Mouse (Mus musculus): Measurements from ENCODE around the gene Xxylt1. TPM values are rescaled to one million over a fixed set of nuclear protein-coding genes. Genes with fewer than 3 reads are reported as not detected.

Xxylt1 gene
- polyA plus RNA-seq (2015; fragmentation: Nextera tagmentation; extraction: Ambion mirVana) = 8.4 and 9.8 TPM in 2 replicates

DNA sequence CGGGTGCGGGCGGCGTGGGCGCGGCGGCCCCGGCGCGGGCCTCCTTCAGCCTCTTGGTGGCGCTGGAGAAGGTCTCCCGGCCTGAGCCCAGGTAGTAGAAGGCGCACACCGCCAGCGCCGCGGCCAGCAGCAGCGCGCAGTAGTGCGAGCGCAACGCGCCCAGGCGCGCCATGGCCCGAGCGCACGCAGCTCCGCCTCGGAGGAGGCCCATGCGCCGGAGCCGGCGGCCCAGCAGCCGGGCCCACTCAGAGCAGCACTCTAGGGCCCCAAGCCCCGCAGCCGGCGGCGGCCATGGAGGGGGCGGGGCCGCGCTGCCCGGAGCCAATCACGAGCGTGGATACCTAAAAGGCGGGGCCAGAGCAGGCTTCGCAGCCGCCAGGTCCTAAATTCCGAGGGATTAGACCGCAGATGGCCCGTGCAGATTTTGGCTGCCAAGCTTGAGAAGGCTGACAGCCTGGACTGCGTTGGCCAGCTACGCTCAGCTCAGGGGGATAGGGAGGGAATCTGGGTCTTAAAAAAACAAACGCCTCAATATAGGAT, at the start of gene Xxylt1:
Gene Xxylt1, minus strand, starts transcription at position 308 of the 540 bp plus-strand sequence.
- WGBS = under 1% methylated on average over 54 of the region's 54 CpGs

DNA sequence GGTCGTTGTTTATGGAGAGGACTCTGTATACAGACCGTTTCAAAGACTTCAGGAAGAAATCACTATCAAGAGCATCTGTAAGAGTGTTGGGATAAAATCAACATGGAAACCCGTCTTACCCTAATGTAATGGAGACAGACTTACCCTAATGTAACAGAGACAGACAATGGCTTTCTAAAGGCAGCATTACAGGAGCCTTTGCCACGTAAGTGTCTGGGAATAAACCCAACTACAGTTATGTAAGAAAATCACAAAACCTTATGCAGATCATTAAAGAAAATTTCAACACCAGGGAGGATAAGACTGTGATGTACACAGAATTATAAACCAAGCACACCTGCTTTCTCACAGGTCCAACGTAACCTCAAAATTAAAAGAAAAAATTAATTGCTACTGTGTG, 46.9 kb upstream of the Xxylt1 start:
- no peak overlapping the region for H3K9ac ChIP-seq

More for the DNA sequence above, at the start of gene Xxylt1:
- no peaks in the 10 kb centered on the region for H3K27me3 ChIP-seq (replicated peaks)
- peak within 1 kb of the TSS; percentile 85 for H3K4me3 ChIP-seq
- peak within 1 kb of the TSS; percentile 87 for H3K27ac ChIP-seq (replicated peaks)
- H3K9me3 ChIP-seq = no peaks in the 10 kb centered on the region
- peak within 1 kb of the TSS; percentile 99 for H3K4me2 ChIP-seq
- 0 out of 2 replicates have a peak, but pooled peaks cover 2% of the 10 kb centered on the region for H3K36me3 ChIP-seq
- peaks cover 15% of the 10 kb centered on the region for H3K4me1 ChIP-seq
- ATAC-seq (ENCODE audit: extremely low read depth, insufficient number of reproducible peaks, low FRiP score, low TSS enrichment) = peak; percentile 90
- H3K9ac ChIP-seq = peak within 1 kb of the TSS; percentile 91

GRCm38 (mm10) chr16:31124991-31125390, 43.8 kb upstream of the Xxylt1 start:
- Histone ChIP-seq H3K9me3 (no peaks in the 10 kb centered on the region), H3K36me3 (peaks cover 68% of the 10 kb centered on the region), H3K27ac (replicated peaks) (no peak overlapping the region), H3K4me3 (no peak overlapping the region), H3K4me1 (no peaks in the 10 kb centered on the region), H3K27me3 (replicated peaks) (no peaks in the 10 kb centered on the region), H3K9ac (no peak overlapping the region), H3K4me2 (no peak overlapping the region)
- WGBS = 71% methylated on average over 5 of the region's 5 CpGs
- no peak for ATAC-seq (ENCODE audit: extremely low read depth, insufficient number of reproducible peaks, low FRiP score, low TSS enrichment)

More for the DNA sequence above, 46.9 kb upstream of the Xxylt1 start:
- H3K27me3 ChIP-seq (replicated peaks) = no peaks in the 10 kb centered on the region
- 79% methylated on average over 5 of the region's 5 CpGs for WGBS
- no peak overlapping the region for H3K27ac ChIP-seq (replicated peaks)
- no peak overlapping the region for H3K4me3 ChIP-seq
- H3K4me1 ChIP-seq = no peaks in the 10 kb centered on the region
- no peak for ATAC-seq (ENCODE audit: extremely low read depth, insufficient number of reproducible peaks, low FRiP score, low TSS enrichment)
- no peak overlapping the region for H3K4me2 ChIP-seq
- peaks cover 67% of the 10 kb centered on the region for H3K36me3 ChIP-seq
- H3K9me3 ChIP-seq = no peaks in the 10 kb centered on the region

DNA sequence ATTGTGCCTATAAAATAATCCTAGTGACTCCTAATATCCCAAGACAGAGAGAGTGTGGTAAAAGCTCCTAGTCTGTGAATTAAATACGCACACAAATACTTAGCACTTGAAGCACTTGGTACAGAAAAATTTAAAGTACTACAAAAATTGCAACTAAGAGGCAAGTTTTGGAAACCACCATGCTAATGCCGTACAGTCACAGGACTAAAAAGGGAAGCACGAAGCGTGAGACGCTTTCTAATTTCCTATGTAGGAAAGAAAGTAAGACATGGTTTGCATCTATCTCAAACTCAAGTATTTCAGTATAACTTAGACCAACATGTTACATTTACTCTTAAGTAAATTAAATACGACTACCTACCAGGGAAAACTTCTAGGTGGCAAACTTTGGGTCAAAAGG, 40.4 kb upstream of the Xxylt1 start:
- Histone ChIP-seq H3K36me3 (peaks cover 66% of the 10 kb centered on the region), H3K27ac (replicated peaks) (no peak overlapping the region), H3K27me3 (replicated peaks) (no peaks in the 10 kb centered on the region), H3K4me1 (no peaks in the 10 kb centered on the region), H3K4me2 (no peak overlapping the region), H3K4me3 (no peak overlapping the region), H3K9me3 (no peaks in the 10 kb centered on the region), H3K9ac (no peak overlapping the region)
- no peak for ATAC-seq (ENCODE audit: extremely low read depth, insufficient number of reproducible peaks, low FRiP score, low TSS enrichment)
- WGBS = 90% methylated on average over 6 of the region's 6 CpGs

GRCm38 (mm10) chr16:31113596-31113995, 32.4 kb upstream of the Xxylt1 start:
- Histone ChIP-seq H3K4me1 (no peaks in the 10 kb centered on the region), H3K4me2 (no peak overlapping the region), H3K4me3 (no peak overlapping the region), H3K27ac (replicated peaks) (no peak overlapping the region), H3K9me3 (peaks cover 7% of the 10 kb centered on the region), H3K27me3 (replicated peaks) (no peaks in the 10 kb centered on the region), H3K36me3 (peaks cover 72% of the 10 kb centered on the region), H3K9ac (no peak overlapping the region)
- ATAC-seq (ENCODE audit: extremely low read depth, insufficient number of reproducible peaks, low FRiP score, low TSS enrichment) = no peak

DNA sequence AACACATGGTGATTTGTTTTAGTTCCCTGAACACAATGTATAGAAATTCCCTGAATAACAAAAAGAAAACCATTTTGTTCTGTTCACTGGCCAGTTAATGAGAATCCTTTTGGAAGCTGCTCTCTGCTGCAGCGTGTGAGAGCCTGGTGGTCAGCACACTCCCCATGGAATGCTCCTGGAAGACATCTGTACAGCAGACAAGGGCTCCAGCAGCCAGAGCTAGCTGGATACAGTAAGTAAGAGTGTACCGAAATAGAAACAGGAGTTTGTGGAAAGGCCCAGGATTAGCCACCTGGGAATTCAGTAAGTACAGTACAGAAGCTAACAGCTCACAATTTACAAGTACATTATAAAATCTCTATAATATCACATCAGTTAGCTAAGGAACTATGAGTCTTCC, 20.1 kb upstream of the Xxylt1 start:
- ATAC-seq (ENCODE audit: extremely low read depth, insufficient number of reproducible peaks, low FRiP score, low TSS enrichment) = no peak; the same call in 1 of the 2 replicates
- Histone ChIP-seq H3K27me3 (replicated peaks) (no peaks in the 10 kb centered on the region), H3K4me2 (no peak overlapping the region), H3K9me3 (no peaks in the 10 kb centered on the region), H3K9ac (no peak overlapping the region), H3K27ac (replicated peaks) (peak overlapping the region; percentile 56), H3K4me1 (peaks cover 11% of the 10 kb centered on the region), H3K4me3 (no peak overlapping the region), H3K36me3 (peaks cover 55% of the 10 kb centered on the region)
- WGBS = 35% methylated on average over 2 of the region's 2 CpGs

- WGBS = 85% methylated on average over 1 of the region's 1 CpGs
- Histone ChIP-seq H3K4me3 (no peak overlapping the region), H3K4me2 (no peak overlapping the region), H3K4me1 (peaks cover 11% of the 10 kb centered on the region), H3K27me3 (replicated peaks) (no peaks in the 10 kb centered on the region), H3K27ac (replicated peaks) (no peak overlapping the region), H3K9ac (no peak overlapping the region), H3K9me3 (no peaks in the 10 kb centered on the region), H3K36me3 (peaks cover 49% of the 10 kb centered on the region)
- ATAC-seq (ENCODE audit: extremely low read depth, insufficient number of reproducible peaks, low FRiP score, low TSS enrichment) = no peak
Measured at GRCm38 (mm10) chr16:31099906-31100305, 18.7 kb upstream of the Xxylt1 start.

- Histone ChIP-seq H3K27me3 (replicated peaks) (no peaks in the 10 kb centered on the region), H3K4me3 (no peak overlapping the region), H3K36me3 (peaks cover 12% of the 10 kb centered on the region), H3K4me1 (no peaks in the 10 kb centered on the region), H3K4me2 (no peak overlapping the region), H3K27ac (replicated peaks) (no peak overlapping the region), H3K9ac (no peak overlapping the region), H3K9me3 (no peaks in the 10 kb centered on the region)
- no peak for ATAC-seq (ENCODE audit: extremely low read depth, insufficient number of reproducible peaks, low FRiP score, low TSS enrichment)
- 68% methylated on average over 6 of the region's 6 CpGs for WGBS
Measured at GRCm38 (mm10) chr16:31094036-31094435, 12.8 kb upstream of the Xxylt1 start.

- 59% methylated on average over 9 of the region's 9 CpGs for WGBS
- Histone ChIP-seq H3K36me3 (peaks cover 10% of the 10 kb centered on the region), H3K9ac (no peak overlapping the region), H3K9me3 (no peaks in the 10 kb centered on the region), H3K4me2 (no peak overlapping the region), H3K4me1 (no peaks in the 10 kb centered on the region), H3K27me3 (replicated peaks) (no peaks in the 10 kb centered on the region), H3K4me3 (no peak overlapping the region), H3K27ac (replicated peaks) (no peak overlapping the region)
- no peak for ATAC-seq (ENCODE audit: extremely low read depth, insufficient number of reproducible peaks, low FRiP score, low TSS enrichment)
Measured at GRCm38 (mm10) chr16:31093186-31093585, 12.0 kb upstream of the Xxylt1 start.

DNA sequence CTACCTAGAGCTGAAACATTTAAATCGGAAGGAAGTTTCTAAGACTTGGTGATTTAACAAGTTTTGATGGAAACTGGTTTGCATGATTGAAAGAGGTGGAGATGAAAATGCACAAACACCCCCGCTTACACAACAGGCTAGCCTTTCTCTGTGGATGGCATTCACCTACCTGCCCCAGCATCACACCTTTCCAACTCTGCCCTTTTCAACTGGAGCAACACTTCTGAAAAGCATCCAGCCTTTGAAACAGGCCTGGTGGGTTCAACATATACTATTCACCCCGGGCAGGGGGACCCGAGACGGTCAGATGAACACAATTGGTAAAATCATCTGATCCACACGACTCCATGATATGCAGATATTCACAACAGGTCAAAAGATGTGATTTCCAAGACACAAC, 659 bp upstream of the Xxylt1 start:
- H3K4me2 ChIP-seq = peak overlapping the region; percentile 99
- 0 out of 2 replicates have a peak, but pooled peaks cover 2% of the 10 kb centered on the region for H3K36me3 ChIP-seq
- peaks cover 11% of the 10 kb centered on the region for H3K4me1 ChIP-seq
- H3K4me3 ChIP-seq = no peak overlapping the region
- H3K9me3 ChIP-seq = no peaks in the 10 kb centered on the region
- H3K27me3 ChIP-seq (replicated peaks) = no peaks in the 10 kb centered on the region
- WGBS = 71% methylated on average over 6 of the region's 6 CpGs
- ATAC-seq (ENCODE audit: extremely low read depth, insufficient number of reproducible peaks, low FRiP score, low TSS enrichment) = no peak
- no peak overlapping the region for H3K27ac ChIP-seq (replicated peaks)
- peak overlapping the region; percentile 91; the same call in 1 of the 2 replicates for H3K9ac ChIP-seq

DNA sequence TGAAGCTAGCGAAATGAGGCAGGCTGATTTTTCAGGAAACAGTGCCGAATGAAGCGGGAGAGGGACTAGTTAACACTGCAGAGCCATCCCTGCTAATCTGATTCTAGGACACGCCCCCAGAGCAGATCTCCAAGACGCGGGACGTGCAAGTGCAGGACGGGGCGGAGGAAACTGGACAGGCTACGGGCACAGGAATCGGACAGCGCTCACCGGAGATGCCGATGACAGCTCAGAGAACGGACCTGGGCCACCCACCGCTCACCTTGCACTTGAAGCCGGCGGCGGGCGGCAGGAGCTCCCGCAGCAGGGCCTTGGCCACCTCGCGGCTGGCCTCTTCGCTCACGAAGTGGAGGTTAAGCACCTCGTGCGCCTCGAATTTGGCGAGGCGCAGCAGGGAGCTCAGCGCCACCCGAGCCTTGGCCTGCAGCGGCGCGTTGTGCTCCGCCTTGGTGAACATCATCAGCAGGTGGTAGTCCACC, 620 bp downstream of the Xxylt1 start:
- peak overlapping the region; percentile 91 for H3K9ac ChIP-seq
- H3K4me2 ChIP-seq = peak overlapping the region; percentile 99
- ATAC-seq (ENCODE audit: extremely low read depth, insufficient number of reproducible peaks, low FRiP score, low TSS enrichment) = peak; percentile 44; the same call in 1 of the 2 replicates

GRCm38 (mm10) chr16:31077396-31077795, 3.8 kb downstream of the Xxylt1 start:
- H3K4me1 ChIP-seq = peaks cover 15% of the 10 kb centered on the region
- WGBS = 92% methylated on average over 5 of the region's 5 CpGs
- no peaks in the 10 kb centered on the region for H3K27me3 ChIP-seq (replicated peaks)
- no peak overlapping the region for H3K9ac ChIP-seq
- H3K4me2 ChIP-seq = no peak overlapping the region
- 0 out of 2 replicates have a peak, but pooled peaks cover 2% of the 10 kb centered on the region for H3K36me3 ChIP-seq
- no peak overlapping the region for H3K4me3 ChIP-seq
- no peak for ATAC-seq (ENCODE audit: extremely low read depth, insufficient number of reproducible peaks, low FRiP score, low TSS enrichment)
- no peak overlapping the region for H3K27ac ChIP-seq (replicated peaks)
- H3K9me3 ChIP-seq = no peaks in the 10 kb centered on the region

More for the DNA sequence above, 620 bp downstream of the Xxylt1 start:
- Histone ChIP-seq H3K9me3 (no peaks in the 10 kb centered on the region), H3K4me3 (peak overlapping the region; percentile 85), H3K27me3 (replicated peaks) (no peaks in the 10 kb centered on the region), H3K36me3 (0 out of 2 replicates have a peak, but pooled peaks cover 2% of the 10 kb centered on the region), H3K27ac (replicated peaks) (peak overlapping the region; percentile 87), H3K4me1 (peaks cover 15% of the 10 kb centered on the region)
- WGBS = under 1% methylated on average over 33 of the region's 36 CpGs
